Mouse (Mus musculus) ES-Bruce4 (cell line): ENCODE results near the gene Lrrn4cl. TPM values are rescaled to one million over a fixed set of nuclear protein-coding genes. Genes with fewer than 3 reads are reported as not detected.
"Not testable (repeated sequence)": the region's sequence is repeated elsewhere in the genome, so short reads cannot be mapped to it uniquely, and the experiment has no call there.

Experiments
- H3K27ac ChIP-seq: 2 replicates; pipeline ENCODE4 v1.5.1; 2012; ENCODE audit warnings: low read length, inconsistent platforms; ENCODE audit not compliant: insufficient read depth
- H3K27me3 ChIP-seq: 2 replicates; pipeline ENCODE4 v1.6.1; 2012; ENCODE audit warnings: mild to moderate bottlenecking, low read length, inconsistent platforms; ENCODE audit not compliant: control insufficient read depth, poor library complexity, insufficient read depth, severe bottlenecking
- H3K36me3 ChIP-seq: 2 replicates; pipeline ENCODE4 v1.6.1; 2012; ENCODE audit warnings: inconsistent platforms, mild to moderate bottlenecking, low read length, moderate library complexity; ENCODE audit not compliant: control insufficient read depth, poor library complexity, insufficient read depth, severe bottlenecking
- H3K4me1 ChIP-seq: one replicate; pipeline ENCODE4 v1.8.1; 2011; ENCODE audit warnings: low read length; ENCODE audit not compliant: control insufficient read depth, insufficient read depth
- H3K4me3 ChIP-seq: 2 replicates; pipeline ENCODE4 v1.5.1; 2011; ENCODE audit warnings: low read depth, mild to moderate bottlenecking, low read length
- H3K9ac ChIP-seq: 2 replicates; pipeline ENCODE4 v1.6.1; 2012; ENCODE audit warnings: low read depth, mild to moderate bottlenecking, inconsistent platforms; ENCODE audit not compliant: poor library complexity, severe bottlenecking
- H3K9me3 ChIP-seq: replicated peaks from 2 replicates; pipeline ENCODE4 v1.6.1; 2012; ENCODE audit warnings: mild to moderate bottlenecking, low read length, inconsistent platforms; ENCODE audit not compliant: control insufficient read depth, poor library complexity, insufficient read depth, severe bottlenecking
- CTCF ChIP-seq: IDR thresholded peaks from one replicate; pipeline ENCODE4 v1.8.1; 2011; ENCODE audit warnings: low read depth, low read length
- EP300 ChIP-seq: IDR thresholded peaks from 2 replicates; pipeline ENCODE4 v1.6.1; 2011; ENCODE audit warnings: low read depth, low read length; ENCODE audit not compliant: insufficient read depth
- POLR2A ChIP-seq: IDR thresholded peaks from one replicate; pipeline ENCODE4 v1.8.1; 2011; ENCODE audit warnings: low read length; ENCODE audit not compliant: insufficient read depth
- polyA plus RNA-seq: library from polyadenylated mRNA; stranded (reverse); fragments of >200 nt; gene quantifications from 2 replicates; pipeline ENCODE4 v1.2.4, GENCODE M21; 2011; ENCODE audit warnings: low read depth; ENCODE audit not compliant: missing spikeins, insufficient read depth, insufficient read length

Lrrn4cl gene
- polyA plus RNA-seq, 1 experiment: 2.1 TPM

DNA sequence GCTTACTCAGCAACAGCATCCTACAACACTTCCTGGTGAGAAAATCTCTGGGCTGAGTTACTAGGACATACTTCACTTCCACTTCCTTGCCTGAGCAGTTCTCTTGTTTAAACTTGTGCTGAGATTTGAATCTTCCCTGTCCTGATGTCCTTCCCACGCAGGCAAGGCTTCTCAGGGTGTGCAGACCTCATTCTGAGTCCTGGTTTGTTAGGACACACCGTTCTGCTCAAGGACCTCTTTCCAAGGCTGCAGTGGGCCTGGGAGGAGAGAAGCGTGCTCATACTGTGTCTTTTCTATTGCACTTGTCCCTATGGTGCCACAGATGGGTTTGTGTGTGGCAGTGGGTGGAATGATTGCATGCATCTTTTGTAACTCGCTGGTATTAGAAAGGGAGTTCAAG is 17.6 kb upstream of the Lrrn4cl start:
- Histone ChIP-seq H3K27me3 (no peaks in the 10 kb centered on the region), H3K27ac (no peak overlapping the region), H3K4me1 (no peaks in the 10 kb centered on the region), H3K4me3 (no peak overlapping the region), H3K9ac (no peak overlapping the region), H3K36me3 (peaks cover 63% of the 10 kb centered on the region), H3K9me3 (no peaks in the 10 kb centered on the region)
- TF ChIP-seq CTCF (no peak), POLR2A (no peak), EP300 (no peak)

DNA sequence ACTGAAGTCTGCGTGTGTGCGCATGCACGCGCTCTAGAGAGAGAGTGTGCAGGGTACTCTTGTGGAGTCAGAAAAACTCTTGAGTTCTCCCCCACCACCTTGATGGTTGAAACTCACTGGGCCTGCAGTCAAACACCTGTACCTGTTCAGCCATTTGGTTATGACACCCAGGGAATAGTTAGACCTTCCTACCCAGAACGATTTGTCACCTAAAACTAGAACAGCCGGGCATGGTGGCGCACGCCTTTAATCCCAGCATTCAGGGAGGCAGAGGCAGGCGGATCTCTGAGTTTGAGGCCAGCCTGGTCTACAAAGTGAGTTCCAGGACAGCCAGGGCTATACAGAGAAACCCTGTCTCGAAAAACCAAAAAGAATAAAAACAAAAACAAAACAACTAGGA is 14.2 kb upstream of the Lrrn4cl start:
- not testable (repeated sequence) for H3K4me3 ChIP-seq
- Histone ChIP-seq H3K27ac (peak overlapping the region; percentile 96), H3K36me3 (peaks cover 32% of the 10 kb centered on the region)

DNA sequence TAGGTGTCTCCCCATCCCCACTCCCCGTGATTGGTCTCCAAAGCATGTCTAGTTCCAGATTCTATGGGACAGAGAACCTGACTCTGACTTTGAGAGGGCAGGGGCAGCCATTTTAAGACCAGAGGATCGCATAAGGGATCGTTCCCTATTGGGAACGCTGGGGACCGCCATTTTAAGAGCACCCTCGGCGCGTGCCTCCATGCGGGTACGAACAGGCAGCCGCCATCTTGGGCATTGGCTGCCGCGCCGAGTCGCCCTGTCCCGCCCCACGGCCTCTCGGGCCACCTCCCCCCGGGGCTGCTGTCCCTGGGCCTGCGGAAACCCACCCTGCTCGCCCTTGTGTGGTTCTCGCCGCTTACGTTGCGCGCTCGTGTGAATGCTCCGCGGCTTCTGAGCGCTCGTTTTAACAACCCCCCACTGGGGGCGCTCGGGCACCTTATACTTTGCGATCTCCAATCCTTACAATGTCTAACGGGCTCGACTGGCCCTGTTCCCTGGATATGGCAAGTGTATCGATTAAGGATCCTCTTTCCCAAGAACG is 13.2 kb upstream of the Lrrn4cl start, which contains the start of gene Bscl2:
TSS of gene Bscl2 (plus strand) at position 217 of the 541 bp plus-strand sequence.
- Histone ChIP-seq H3K9me3 (no peaks in the 10 kb centered on the region), H3K4me3 (peak within 1 kb of the TSS; percentile 82), H3K4me1 (no peaks in the 10 kb centered on the region), H3K36me3 (peaks cover 22% of the 10 kb centered on the region), H3K27ac (peak within 1 kb of the TSS; percentile 96), H3K27me3 (no peaks in the 10 kb centered on the region), H3K9ac (peak within 1 kb of the TSS; percentile 86)
- peak; percentile 29 for TF ChIP-seq CTCF
- no peak for TF ChIP-seq POLR2A
- TF ChIP-seq EP300: peak; percentile 28; the same call in 1 of the 2 replicates

More for the DNA sequence above, 14.2 kb upstream of the Lrrn4cl start:
- H3K27me3 ChIP-seq, H3K4me1 ChIP-seq, H3K9me3 ChIP-seq: not testable (repeated sequence)
- H3K9ac ChIP-seq: peak overlapping the region; percentile 86; the same call in 1 of the 2 replicates

DNA sequence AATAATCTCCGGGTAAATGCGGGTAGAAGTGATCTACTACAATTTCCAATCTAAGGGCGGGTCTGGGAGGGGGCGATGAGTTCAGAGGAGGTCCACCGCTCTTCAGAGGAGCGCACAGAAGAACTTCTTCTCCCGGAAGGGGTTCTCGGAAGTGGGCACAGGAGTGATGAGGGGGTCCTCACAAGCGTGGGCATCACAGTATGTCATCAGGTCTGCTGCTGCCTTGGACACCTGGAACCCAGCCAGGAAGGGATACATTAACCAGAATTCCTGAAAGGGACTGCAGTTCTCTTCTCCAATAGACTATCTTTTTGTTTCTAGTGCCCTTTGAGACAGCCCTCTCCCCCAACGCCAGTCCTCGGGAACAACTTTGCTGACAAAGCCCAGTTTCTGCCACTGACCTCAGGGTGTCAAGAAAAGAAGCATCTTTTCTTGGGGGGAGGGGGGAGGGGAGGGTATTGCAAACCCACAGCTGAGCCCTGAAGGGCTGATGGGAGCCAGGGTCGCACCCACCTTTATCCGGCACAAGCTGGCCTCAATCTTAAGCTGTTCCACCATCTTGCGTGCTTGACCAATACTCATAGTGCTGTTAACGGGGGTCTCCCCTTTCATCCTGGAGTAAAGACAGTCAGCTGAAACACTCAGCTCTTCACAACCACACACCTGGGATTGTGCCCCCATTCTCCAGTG is 12.4 kb upstream of the Lrrn4cl start:
- Histone ChIP-seq H3K27me3 (no peaks in the 10 kb centered on the region), H3K9ac (peak overlapping the region; percentile 86), H3K4me1 (no peaks in the 10 kb centered on the region), H3K9me3 (no peaks in the 10 kb centered on the region), H3K36me3 (peaks cover 20% of the 10 kb centered on the region), H3K4me3 (peak overlapping the region; percentile 82), H3K27ac (peak overlapping the region; percentile 96)
- TF ChIP-seq CTCF (no peak), EP300 (no peak), POLR2A (no peak)

DNA sequence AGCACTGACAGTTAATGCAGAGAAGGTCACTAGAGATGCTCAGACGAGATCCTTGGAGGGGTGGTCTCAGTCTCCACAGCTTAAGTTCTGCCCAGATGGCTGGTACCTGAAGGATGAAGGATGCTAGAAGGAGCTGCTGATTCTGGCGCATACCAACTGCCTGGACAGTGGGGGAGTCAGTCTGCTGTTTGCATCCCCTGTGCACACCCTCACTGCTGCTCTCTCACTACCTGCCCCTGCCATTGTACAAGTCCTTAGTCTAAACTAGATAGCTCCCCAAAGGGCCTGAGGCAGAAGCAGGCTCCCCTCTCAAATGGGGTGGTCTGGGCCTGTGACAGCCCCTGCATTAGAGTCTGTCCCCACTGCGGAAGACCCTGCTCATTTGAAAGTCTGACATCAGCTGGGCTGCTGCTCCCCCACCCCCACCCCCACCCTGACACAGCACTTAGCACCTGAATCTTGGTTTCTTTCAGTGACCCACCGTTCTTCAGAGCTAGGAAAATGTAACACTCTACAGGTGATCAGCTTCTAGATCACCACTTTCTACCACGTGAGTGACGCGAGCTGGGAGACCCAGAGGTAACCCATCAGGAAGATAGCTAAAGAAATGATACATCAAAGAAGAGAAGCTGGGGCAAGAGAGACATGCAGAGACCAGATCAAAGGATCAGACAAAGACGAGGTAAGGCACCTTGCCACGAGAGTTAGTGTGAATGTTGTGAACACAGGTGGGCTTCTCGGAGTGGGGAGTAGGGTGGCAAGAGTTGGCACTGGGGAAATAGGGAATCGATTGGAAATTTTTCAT is 11.3 kb upstream of the Lrrn4cl start, which contains the start of gene Gng3:
TSS of gene Gng3 (minus strand) at position 92 of the 805 bp plus-strand sequence.
- no peaks in the 10 kb centered on the region for H3K9me3 ChIP-seq
- peak within 1 kb of the TSS; percentile 86 for H3K9ac ChIP-seq
- peak within 1 kb of the TSS; percentile 96 for H3K27ac ChIP-seq
- no peaks in the 10 kb centered on the region for H3K4me1 ChIP-seq
- H3K36me3 ChIP-seq: peaks cover 9% of the 10 kb centered on the region; the same call in 1 of the 2 replicates
- TF ChIP-seq POLR2A (peak; percentile 36), EP300 (peak; percentile 40; the same call in 1 of the 2 replicates), CTCF (no peak)
- peak within 1 kb of the TSS; percentile 82 for H3K4me3 ChIP-seq
- no peaks in the 10 kb centered on the region for H3K27me3 ChIP-seq
